Mouse (Mus musculus): ENCODE results near the gene Dpep3.
"Not testable (repeated sequence)": the region's sequence is repeated elsewhere in the genome, so short reads cannot be mapped to it uniquely, and the experiment has no call there.

The Dpep3 gene
- long read RNA-seq, experiment 1 = 0 reads
- long read RNA-seq, experiment 2 = 0 reads

DNA sequence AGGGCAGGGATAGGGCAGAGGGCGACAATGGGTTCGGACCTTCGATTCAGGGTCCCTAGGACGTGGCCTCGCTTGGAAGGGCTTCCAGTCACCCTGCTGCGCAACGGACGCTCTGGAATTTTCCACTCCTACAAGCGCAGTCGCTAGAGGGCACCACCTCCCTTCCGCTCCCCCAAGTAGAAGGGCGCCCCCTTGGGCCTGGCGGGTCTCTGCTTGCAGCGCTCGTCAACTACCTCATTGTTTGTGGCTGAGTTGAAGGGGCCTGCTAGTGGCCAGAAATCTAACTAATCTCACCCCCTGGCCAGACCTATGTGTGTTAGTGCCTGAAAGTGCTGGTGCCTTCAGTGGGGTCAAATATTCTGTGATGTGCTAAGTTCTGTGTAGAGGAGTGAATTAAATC lies at the start of gene Dpep3:
TSS of gene Dpep3 (minus strand) at position 105 of the 400 bp plus-strand sequence.
- intact Hi-C loops (cut with DNase I) = no loop called here

DNA sequence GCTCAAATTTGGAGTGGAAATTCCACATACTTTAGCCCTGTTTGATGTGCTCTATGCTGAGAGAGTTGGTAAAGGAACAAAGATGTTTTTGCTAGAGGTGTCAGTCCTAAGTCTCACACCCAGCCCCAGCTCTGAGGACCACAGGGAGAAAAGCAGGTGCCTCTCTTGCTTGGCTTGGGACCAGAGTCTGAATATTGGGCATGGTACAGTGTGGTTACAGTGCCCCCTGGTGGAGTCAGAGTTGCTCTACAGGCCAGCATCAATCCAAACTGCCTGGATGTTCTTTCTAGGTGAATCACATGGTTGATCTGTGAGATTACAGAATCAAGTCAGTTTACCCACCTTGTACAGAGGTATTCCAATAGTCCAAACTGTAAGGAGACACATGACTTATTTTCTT lies 43.3 kb upstream of the Dpep3 start:
- intact Hi-C loops (cut with DNase I) = loop anchor here (1.0 to 10.0 kb wide), 2 partner anchors 31 to 188 kb away; partner anchors contain the start of gene Dus2

DNA sequence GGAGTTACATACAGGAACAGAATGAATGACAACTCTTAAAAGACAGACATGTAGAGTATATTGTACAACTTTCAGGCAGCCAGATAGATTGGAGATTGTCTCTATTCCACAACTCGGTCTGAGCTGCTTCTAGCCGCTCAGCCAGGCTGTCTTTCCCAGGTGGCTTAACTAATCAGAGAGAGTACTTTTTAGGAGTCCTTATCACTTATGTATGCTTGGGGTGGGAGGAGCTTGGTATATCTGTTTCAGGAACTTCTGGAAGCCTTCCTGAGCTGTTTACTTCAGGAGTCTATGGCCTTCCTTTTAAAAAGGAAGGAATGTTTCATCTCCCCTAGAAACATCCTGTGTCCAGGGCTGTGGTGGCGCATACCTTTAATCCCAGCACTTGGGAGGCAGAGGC lies 38.8 kb upstream of the Dpep3 start:
- intact Hi-C loops (cut with DNase I) = no loop called here

DNA sequence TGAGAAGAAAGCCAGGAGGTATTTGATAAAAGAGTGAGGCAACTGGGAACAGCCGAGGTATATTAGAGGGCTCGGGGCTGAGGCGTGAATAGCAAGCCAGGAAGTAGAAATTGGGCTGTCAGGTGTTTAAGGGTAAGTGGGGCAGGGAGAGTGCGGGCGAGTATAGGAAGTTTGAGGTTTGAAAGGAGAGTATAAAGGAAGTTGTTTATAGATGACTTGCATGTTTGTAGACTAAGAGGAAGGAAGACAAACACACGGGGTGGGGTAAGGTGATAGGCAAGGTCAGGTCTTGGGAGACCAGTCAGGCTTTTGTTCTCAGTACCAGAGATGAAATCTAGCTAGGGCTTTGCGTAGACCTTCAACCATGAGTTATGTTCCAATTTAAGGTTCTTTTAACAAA lies 37.9 kb upstream of the Dpep3 start:
- intact Hi-C loops (cut with DNase I) = no loop called here

DNA sequence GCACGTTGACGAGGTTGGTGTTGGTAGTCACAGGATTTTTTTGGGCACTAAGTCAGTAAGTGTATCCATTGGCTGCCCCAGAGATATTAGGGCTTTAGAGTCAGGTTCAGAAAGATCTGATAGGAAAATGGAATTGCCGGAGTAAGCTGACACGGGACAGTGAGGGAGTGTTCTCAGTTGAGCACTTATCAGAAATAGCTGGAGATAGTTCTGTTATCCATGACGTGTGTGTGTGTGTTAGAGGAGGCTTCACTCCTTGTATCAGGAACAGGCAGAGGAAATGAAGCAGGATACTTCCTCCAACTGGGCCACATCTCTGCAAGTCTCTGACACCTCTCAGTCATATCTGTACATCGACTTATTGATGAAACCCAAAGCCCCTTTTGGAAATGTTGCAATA lies 37.1 kb upstream of the Dpep3 start:
- intact Hi-C loops (cut with DNase I) = no loop called here

DNA sequence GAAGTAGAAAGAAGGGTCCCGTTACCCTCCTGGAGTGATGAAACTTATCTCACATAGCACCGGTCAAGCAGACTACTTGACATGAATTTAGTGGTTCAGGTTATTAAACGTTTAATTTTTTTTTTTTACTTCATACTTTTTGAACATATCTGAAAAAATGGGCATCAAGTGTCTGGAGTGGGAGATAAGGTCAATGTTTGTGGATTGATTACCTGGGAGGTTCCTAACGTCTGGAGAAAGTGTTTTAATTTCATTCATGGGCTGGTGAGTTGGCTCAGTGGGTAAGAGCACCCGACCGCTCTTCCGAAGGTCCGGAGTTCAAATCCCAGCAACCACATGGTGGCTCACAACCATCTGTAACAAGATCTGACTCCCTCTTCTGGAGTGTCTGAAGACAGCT lies 33.0 kb upstream of the Dpep3 start:
- intact Hi-C loops (cut with DNase I) = not testable (repeated sequence)

DNA sequence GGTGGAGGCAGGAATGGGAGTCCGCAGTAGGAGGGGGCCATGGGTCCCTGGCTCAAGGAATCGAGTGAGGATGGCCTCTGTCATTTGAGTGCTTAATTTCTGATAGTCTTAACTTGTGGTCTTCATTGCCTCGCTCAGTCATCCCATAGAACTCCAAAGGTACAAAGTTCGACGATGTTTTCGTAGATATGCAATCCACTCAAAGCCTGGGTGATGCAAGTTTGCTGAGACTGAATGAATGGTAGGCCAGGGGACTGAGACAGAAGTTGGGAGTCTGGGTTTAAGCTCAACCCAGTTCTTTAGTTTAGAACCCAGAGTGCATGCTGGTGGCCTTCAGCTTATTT lies 32.4 kb upstream of the Dpep3 start, which contains the start of gene Ddx28:
TSS of gene Ddx28 (minus strand) at position 240 of the 344 bp plus-strand sequence.
- intact Hi-C loops (cut with DNase I) = no loop called here

DNA sequence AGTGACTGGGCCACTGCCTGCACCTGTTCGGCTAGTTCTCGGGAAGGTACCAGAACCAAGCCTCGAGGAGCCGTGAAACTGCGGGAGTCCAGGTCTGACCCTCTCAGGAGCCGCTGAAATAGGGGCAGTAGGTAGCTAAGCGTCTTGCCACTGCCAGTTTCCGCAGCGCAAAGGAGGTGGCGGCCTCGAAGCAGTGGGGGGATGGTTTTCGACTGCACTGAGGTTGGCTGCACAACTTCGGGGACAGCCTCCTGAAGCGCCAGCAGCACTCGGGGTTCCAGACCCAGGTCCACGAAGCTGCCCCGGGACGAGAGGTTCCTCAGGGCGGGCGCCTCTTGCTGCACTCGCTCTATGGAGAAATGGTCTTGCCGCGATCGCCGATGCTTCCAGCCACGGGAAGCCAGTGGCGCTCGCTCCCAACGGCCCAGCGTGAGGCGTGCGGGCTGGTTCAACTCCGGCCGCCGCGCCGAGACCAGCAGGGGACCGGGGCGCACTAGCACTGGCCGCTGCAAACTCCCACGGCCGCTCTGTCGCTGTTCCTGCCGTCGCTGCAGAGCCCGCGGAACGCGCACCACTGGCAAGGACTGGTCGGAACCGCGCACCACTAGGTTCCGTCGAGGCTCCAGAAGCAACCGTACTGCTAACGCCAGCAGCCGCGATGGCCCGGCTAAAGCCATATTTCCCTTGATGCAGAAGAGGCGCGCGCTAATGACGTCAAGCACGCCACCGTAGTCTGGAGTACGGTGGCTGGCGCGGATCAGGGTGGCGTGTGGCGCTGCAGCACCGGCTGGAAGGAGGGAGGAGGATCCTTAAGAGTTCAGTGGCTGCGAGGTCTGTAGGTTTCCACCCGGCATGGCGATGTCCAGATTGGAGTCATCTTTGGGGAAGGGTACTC lies 31.8 kb upstream of the Dpep3 start:
- intact Hi-C loops (cut with DNase I) = no loop called here

DNA sequence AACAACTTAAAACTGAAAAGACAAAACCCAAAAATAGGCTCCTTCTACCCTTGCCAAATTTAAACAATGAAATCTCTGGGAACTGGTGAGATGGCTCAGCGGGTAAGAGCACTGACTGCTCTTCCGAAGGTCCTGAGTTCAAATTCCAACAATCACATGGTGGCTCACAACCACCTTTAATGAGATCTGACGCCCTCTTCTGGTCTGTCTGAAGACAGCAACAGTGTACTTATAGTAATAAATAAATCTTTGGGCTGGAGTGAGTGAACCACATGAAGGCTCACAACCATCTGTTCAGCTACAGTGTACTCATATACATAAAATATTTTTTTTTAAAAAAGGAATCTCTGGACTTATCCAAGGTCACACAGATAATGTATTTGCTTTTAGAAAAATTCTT lies 28.7 kb upstream of the Dpep3 start:
- intact Hi-C loops (cut with DNase I) = not testable (repeated sequence)

DNA sequence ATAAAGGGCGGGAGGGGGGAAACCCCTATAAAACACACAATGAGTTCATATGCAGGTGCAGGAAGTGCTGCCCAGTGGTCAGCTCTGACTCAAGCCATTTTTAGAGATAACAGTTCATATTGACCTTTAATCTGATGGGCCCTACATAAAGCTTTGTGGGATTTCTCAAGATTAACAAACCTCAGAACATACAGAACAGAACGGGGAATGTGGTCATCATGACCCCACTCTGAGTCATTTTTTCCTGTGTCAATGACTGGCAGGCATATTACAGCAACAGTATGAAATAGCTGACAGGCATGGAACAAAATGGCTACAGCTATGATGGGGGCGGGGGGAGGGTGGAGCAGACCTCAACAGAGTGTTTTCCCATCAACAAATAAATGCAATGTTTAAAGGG lies 27.9 kb upstream of the Dpep3 start:
- intact Hi-C loops (cut with DNase I) = no loop called here

DNA sequence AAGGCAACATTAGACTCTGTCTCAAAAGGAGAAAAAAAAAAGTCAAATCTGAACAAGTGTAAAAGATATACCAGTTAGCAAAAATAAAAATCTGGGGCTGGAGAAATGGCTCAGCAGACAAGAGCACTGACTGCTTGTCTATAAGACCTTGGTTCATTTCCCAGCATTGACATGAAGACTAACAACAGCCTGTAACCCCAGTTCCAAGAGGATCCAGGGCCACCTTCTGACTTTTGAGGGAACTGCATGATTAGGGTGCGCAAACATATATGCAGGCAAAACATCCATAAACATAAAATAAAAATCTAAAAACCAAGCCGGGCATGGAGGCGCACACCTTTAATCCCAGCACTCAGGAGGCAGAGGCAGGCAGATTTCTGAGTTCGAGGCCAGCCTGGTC lies 27.2 kb upstream of the Dpep3 start:
- intact Hi-C loops (cut with DNase I) = no loop called here

DNA sequence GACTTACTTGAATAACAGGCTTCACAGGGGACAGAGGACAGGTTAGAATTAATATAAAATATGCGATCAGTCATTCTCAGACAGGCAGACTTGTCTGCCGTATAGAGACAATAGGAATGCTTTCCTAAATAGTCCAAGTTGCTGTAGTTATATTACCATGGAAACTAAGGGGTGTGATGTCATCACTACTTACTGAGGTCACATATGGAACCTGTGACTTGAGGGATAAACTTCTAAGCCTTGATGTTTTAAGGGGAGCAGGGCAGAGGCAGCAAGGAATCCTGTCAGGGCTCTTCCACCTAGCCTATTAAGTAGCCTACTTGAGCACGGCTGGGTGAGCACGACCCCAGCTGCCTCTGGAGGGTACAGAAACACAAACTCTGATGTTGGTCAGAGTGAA lies 26.6 kb upstream of the Dpep3 start, which contains the start of gene Dpep2nb:
TSS of gene Dpep2nb (minus strand) at position 101 of the 400 bp plus-strand sequence.
- intact Hi-C loops (cut with DNase I) = no loop called here

DNA sequence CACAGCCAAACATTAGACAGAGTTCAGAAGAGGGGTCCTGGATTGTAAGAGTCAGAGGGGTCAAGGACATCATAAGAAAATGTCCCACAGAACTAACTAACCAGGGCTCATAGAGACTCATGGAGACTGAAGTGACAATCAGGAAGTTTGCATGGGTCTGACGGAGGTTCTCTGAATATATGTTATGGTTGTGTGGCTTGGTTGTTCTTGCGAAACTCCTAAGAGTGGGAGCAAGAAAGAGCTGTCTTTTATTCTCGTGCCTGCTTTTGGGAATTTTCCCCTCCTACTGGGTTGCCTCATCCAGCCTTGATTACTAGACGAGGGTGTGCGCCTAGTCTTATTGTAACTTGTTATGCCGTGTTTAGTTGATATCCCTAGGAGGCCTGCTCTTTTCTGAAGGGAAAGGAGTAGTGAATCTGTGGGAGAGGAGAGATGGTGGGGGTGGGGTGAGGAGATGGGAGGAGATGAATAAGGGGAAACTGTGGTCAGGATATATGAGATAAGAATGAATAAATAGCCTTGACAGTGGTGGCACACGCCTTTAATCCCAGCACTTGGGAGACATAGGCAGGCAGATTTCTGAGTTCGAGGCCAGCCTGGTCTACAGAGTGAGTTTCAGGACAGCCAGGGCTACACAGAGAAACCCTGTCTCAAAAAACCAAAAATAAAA lies 25.4 kb upstream of the Dpep3 start:
- intact Hi-C loops (cut with DNase I) = no loop called here

DNA sequence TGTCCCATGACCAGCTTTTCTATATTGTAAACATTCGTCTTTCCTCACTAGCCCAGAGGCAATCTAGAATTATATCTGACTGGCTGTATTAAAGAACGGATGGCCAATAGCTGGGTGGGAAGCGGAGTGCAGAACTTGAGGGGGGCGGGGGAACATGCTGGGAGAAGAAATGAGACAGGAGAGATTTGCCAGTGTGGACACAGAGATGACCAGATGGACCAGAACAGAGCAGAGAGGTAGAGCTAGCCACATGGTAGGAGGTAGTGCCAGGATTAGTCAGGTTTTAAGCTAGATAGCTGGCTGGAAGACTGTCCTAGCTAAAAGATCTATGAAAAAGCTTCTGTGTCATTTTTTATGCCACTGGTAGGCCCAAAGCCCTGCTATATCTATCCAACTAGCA lies 22.7 kb upstream of the Dpep3 start:
- intact Hi-C loops (cut with DNase I) = no loop called here

DNA sequence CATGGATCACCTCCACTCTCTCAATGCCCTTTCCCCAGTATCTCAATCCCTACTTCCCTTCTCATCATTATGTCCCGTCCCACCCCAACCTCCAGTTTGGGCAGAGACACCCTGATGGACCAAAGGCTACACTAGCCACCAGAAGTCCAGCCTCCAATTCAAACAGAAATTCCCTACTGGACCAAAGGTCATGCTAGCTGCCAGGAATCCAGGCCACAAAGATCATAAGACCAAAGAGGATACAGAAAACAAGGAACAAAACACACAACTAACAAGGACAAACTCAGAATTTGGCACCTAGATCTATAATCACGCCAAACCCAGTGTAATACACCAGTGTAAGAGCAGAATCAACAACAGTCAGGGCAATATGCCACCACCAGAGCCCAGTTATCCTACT lies 19.7 kb upstream of the Dpep3 start:
- intact Hi-C loops (cut with DNase I) = no loop called here

DNA sequence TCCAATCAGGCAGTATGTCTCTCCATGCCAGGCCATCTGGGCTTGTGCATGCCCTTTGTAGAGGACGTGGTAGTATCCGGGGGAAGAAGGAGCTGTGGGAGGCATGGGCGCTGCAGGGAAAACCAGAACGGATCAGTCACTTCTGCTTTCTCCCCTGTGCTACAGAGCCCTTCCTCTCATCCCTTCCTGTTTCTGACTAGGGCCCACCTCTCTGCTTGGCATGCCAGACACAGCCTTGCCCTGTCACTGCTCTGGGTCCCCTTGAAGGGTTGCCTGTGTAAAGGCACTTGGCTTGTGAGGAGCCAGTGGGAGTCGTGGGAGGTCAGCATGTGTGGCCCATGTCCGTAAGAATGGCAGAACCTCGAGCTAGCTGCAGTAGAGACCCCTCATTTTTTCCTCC lies 17.1 kb upstream of the Dpep3 start:
- intact Hi-C loops (cut with DNase I) = no loop called here

DNA sequence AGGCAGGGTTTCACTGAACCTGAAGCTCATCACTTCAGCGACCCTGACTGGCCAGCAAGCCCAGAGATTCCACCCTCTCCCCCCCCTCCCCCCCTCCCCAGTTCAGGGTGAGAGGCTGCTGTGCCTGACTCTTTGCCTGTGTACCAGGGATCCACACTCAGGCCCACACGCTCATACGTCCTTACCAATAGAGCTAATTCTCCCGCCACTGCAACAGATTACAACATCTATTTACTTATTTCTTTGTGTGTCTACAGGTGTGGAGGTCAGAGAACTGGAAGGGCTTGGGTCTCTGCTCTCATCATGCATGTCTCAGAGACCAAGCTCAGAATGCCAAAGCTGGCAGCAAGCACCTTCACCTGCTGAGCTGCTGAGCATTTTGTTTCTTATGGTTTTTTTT lies 14.0 kb upstream of the Dpep3 start:
- intact Hi-C loops (cut with DNase I) = no loop called here

DNA sequence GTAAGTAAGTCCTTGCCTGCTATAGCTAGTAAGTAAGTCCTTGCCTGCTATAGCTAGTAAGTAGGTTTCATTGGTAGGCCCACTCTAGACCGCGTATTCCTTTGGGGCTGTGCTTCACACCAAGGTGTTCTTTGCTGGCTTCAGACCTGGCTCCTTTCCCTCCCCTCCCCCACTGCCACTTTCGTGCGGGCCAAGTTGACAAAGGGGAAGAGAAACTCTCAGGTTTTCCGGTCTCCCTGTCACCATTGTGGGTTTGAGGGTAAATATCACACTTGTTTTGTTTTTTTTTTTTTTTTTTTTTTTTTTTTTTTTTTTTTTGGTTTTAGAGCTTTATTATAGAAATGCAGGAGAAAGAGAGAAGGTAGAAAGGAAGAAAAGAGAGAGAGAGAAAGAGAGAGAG lies 13.3 kb upstream of the Dpep3 start:
- intact Hi-C loops (cut with DNase I) = no loop called here

DNA sequence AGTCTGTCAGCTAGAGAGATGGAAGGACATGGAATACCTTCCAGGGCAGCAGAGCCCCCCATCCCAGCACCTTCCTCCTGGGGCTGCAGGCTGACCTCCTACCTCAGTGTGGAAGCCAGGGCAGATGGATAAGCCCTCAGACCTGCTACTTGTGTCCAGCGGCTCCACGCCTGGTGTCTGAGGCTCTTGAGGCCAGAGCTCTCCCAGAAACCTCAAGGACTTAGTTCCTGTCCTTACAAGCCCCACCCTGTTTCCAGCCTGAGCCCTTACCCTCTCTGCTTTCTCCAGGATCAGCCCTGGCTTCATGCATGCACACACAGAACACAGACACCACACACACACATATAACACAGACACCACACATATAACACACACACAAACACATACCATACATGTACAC lies 12.3 kb upstream of the Dpep3 start:
- intact Hi-C loops (cut with DNase I) = loop anchor here (1.0 kb wide), 1 partner anchor 31 kb away; no protein-coding TSS in a partner anchor

DNA sequence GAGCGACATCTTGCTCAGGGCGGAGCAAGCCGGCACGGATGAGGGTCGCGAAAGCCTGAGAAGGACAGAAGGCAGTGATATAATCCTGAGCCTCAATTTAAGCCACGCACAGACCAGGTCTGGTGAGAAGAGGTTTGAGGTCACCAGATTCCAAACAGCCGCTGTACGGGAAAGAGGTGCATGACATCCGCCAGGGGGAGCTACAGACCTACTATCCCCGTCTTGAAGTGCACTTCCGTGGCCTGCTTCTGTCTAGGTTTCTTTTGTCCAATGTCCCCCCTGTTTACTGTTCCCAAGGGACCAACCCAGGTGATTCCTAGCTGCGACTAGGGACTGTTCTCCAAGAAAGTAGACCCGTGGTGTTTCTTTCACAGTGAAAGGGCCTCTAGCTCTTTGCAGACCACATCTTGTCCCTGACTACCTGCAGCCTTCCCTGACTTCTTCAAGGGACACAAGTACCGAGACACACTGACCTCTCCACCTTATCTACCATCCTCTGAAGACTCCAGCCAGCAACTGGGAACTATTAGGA lies 11.7 kb upstream of the Dpep3 start, which contains the start of gene Dus2:
TSS of gene Dus2 (plus strand) at position 482 of the 532 bp plus-strand sequence.
- intact Hi-C loops (cut with DNase I) = loop anchor here (1.0 kb wide), 1 partner anchor 31 kb away; no protein-coding TSS in a partner anchor

DNA sequence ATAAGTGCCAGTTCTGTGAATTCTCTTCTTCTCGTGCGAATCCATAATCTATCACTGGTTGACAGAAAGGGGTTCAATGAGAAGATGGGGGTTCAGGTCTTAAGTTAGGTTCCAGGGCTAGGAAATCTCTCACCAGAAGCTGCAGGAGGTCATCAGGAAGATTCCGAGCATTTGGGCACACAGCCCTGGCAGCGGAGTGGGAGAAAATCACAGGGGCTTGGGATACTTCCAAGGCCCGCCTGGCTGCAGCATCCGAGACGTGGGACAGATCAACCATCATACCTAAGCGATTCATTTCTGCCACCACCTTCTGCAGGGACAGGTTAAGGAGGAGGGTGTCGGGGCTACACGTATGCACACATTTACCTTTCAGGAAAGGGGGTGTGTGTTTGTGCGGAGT lies 9.3 kb upstream of the Dpep3 start:
- intact Hi-C loops (cut with DNase I) = no loop called here

DNA sequence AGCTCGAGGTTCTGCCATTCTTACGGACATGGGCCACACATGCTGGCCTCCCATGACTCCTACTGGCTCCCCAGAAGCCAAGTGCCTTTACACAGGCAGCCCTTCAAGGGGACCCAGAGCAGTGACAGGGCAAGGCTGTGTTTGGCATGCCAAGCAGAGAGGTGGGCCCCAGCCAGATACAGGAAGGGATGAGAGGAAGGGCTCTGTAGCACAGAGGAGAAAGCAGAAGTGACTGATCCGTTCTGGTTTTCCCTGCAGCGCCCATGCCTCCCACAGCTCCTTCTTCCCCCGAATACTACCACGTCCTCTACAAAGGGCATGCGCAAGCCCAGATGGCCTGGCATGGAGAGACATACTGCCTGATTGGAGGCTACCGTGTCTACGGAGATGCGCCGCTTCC lies 4.2 kb upstream of the Dpep3 start:
- intact Hi-C loops (cut with DNase I) = not testable (repeated sequence)
